Mouse (Mus musculus): ENCODE measurements around the gene Arrdc1.

The Arrdc1 gene

GRCm38 (mm10) chr2:24923561-24923960, 11.5 kb downstream of the Arrdc1 start:
- DNase-seq = peak in 1 of 2 experiments; percentile 53

- no peak for DNase-seq
Observed at GRCm38 (mm10) chr2:24919839-24920175, 15.2 kb downstream of the Arrdc1 start.

GRCm38 (mm10) chr2:24918930-24919838, 15.9 kb downstream of the Arrdc1 start, which contains the start of gene Ehmt1:
TSS of gene Ehmt1 (minus strand) at chr2:24919614.
- DNase-seq = peak; percentile 94 to 97

- no peak for DNase-seq
Observed at GRCm38 (mm10) chr2:24914762-24915161, 20.3 kb downstream of the Arrdc1 start.

DNA sequence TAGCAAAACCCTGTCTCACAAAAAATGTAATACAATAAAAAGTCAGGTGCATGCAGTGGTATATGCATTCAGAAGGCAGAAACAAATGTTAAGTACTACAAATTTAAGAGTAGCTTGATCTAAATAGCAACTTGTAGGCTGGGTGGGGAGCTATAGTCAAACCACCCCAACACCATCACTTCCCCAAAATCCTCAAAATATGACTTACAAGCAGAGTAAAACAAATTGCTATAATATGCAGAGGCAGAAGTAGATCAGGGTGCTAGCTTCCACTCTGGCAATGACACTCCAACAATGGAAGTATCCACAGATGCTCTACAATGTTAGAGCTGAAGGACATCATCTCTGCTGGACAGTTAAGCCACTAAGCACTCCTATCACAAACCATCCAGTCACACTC, 22.5 kb downstream of the Arrdc1 start:
- DNase-seq = no peak

DNA sequence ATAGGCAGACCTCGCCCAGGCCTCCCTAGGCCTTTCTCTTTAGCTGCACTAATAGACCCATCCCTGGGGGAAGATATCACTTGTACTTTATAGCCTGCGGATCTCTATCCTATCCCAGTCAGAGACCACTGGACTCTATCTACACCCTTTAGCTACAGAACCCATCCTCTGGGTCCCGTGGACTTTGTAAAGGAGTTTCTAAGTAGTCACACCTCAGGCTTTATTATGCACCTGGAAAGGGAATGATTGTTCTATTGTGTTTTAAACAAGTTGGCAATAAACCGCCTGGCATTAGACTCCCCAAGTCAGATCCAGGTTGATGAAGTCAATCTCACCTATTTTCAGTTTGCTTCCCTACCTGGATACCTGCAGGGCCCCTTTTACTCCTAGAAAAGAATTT, 22.9 kb downstream of the Arrdc1 start:
- DNase-seq = no peak

GRCm38 (mm10) chr2:24910481-24910880, 24.6 kb downstream of the Arrdc1 start:
- DNase-seq = no peak

DNA sequence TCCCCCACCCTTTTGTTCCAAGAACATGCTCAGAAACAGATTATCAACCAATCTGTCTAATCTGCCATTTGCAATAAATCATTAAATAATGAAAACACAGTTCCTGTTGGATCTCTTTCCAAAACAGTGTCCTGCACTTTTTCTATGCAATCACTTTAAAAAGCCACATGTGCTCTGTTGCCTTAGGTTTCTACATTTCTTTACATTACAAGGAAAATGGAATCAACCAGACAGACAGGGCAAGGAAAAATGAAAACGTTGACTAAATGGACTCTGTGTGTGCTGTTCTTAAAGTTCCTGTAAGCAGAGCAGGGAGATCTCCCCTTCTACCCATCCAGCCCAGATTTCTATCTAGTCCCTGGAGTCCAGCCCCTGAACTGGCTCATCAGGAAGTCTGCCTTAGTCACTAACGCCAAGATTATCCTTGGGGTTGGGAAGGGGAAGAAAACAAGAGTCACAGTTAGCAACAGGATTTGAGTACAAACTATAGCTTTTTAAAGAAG, 29.3 kb downstream of the Arrdc1 start:
- no peak for DNase-seq

GRCm38 (mm10) chr2:24904823-24905652, 30.0 kb downstream of the Arrdc1 start:
- no peak for DNase-seq

DNA sequence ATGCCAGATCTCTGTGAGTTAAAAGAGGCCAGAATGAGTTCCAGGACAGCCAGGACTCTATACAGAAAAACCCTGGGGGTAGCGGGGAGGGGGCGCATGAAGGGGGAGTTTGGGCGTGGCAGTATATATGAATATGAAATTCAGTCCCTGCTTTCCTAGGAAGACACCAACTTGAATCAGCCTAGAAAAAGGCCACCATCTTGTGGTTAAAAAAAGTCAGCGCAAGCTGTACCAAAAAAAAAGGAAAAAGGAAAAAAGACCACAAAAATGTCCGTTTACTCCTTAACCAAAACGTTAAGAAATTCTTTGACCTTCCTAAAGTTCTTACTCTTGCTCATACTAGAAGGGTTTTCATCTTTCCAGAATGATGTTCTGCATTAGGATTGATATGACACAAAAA, 32.1 kb downstream of the Arrdc1 start:
- no peak for DNase-seq

GRCm38 (mm10) chr2:24901055-24901454, 34.0 kb downstream of the Arrdc1 start:
- no peak for DNase-seq

GRCm38 (mm10) chr2:24899292-24899691, 35.8 kb downstream of the Arrdc1 start:
- no peak for DNase-seq

DNA sequence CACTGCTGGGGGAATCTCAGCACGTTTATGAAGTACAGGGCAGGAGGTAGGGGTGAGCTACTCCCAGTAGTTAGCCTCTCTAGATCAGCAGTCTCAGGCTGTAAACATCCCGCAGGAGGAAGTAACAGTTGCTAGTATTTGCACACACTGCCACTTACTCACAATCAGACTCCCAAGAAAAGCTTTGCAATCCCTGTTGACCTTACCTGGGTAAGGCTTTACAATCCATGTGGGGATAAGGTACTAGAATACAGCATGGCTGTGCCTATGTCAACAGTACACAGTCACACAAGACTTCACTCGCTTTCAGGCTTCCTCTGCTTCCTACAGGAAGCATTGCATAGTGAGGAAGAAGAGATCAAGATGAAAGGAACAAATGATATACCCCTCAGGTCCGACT, 38.3 kb downstream of the Arrdc1 start:
- no peak for DNase-seq

GRCm38 (mm10) chr2:24894211-24894610, 40.8 kb downstream of the Arrdc1 start:
- DNase-seq = no peak

DNA sequence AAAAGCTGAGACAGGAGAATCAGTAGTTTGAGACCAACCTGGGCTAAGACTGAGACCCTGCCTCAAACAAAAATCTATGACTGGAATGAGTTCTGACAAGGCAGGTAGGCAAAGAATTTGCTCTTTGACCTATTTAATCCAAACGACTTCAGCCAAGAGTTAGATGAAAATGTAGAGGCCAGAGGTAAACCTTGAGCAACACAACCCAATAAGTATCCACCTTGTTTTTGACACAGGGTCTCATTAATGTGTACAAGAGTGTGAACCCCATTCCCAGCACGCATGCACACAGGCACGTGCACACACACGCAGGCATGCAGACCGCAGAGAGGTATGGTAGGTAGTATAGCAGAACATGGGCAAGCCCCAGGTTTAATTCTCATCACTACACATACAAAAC, 42.7 kb downstream of the Arrdc1 start:
- no peak for DNase-seq

DNA sequence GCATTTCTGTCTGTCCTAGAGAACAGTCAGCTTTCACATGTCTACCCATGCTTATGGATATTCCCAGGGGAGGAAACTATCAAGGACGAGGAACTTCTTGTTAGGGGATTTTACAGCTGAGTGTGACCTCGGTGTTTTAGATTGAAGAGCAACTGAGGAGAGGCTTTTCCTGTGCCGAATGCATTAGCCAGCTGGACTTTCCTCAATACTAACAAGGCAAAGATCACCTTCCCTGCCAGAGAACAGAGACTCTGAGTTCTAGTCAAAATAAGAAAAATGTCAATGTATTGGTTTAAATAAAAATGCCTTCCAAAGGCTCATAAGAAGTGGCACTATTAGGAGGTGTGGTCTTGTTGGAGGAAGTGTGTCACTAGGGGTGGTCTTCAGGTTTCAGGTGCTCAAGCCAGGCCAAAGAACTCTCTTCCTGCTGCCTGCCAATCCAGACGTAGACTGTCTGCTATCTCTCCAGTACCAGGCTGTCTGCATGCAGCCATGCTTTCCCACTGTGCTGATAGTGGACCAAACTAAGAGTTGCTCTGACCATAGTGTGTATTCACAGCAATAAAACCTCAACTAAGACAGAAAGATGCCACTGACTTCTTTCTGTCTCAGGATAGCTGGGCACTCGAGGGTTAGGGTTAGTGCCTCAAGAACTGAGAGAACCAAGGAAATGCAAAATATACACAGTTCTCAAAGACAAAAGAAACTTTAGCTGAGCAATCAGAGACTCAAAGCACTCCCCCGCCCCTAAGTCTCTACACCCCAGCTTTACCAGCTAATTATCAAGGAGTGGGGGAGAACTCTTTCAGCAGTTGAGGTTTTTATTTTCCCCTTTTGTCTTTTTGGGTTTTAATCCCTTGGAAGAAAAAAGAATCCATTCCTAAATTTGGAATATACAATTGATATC, 44.3 kb downstream of the Arrdc1 start:
- DNase-seq = no peak

- DNase-seq = peak in 1 of 2 experiments; percentile 43
Observed at GRCm38 (mm10) chr2:24888895-24889294, 46.2 kb downstream of the Arrdc1 start.

- no peak for DNase-seq
Observed at GRCm38 (mm10) chr2:24880686-24881085, 54.4 kb downstream of the Arrdc1 start.
